Mouse (Mus musculus): ENCODE results near the gene Capza1.

DNA sequence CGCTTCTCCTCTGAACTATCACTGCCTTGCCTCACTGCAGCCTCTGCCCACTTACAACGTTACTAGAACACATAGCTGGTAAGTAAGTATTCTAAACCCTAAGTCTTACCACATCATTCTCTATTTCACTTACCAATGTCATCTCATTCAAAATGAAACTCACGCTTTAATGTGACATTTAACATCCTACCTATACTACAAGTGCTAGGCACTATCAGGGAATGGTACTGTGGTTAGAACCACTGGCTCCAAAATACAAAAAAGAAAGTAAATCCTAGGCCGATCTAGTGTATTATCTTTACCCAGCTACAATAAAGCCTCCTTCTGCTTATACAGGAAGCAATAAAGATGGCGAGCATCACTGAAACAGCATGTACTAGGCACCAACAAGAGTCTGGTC lies 23.3 kb downstream of the Capza1 start:
- TF ChIP-seq CTCF (IDR thresholded peaks at IDR 0.05; ENCODE audit: low read depth) = no peak
- no peak for TF ChIP-seq EP300 (IDR thresholded peaks at IDR 0.05; ENCODE audit: low read depth)
